Mouse (Mus musculus) hindbrain, embryonic 10.5 days (tissue): Measurements from ENCODE around the gene Rpn1. TPM values are rescaled to one million over a fixed set of nuclear protein-coding genes. Genes with fewer than 3 reads are reported as not detected.

Experiments used
- polyA plus RNA-seq: library from polyadenylated mRNA; unstranded; fragments of >200 nt; fragmentation: Nextera tagmentation; extraction: Ambion mirVana; gene quantifications from 2 replicates; pipeline ENCODE4 v1.2.1, GENCODE M21; 2016

Rpn1 gene
- polyA plus RNA-seq, 1 experiment from 2014 or later = 277 TPM

Other genes with a start within 250 kb of the Rpn1 start
- gene Gm45140, start 248.7 kb upstream of the Rpn1 start, polyA plus RNA-seq = 0.77 and 1.7 TPM in 2 replicates
- 50.7 and 68.0 TPM in 2 replicates for gene Isy1, start 245.7 kb upstream of the Rpn1 start, polyA plus RNA-seq
- gene Cnbp, start 233.4 kb upstream of the Rpn1 start, polyA plus RNA-seq = 1,080 and 1,309 TPM in 2 replicates
- gene Copg1, start 196.7 kb upstream of the Rpn1 start, polyA plus RNA-seq = 155 and 159 TPM in 2 replicates
- gene Hmces, start 170.5 kb upstream of the Rpn1 start, polyA plus RNA-seq = 49.7 and 57.0 TPM in 2 replicates
- gene H1fx, start 102.8 kb upstream of the Rpn1 start, polyA plus RNA-seq = 26.5 and 33.1 TPM in 2 replicates
- gene Rab7, start 39.2 kb upstream of the Rpn1 start, polyA plus RNA-seq = 208 and 238 TPM in 2 replicates
- gene Gata2, start 109.4 kb downstream of the Rpn1 start, polyA plus RNA-seq = 20.0 and 20.8 TPM in 2 replicates
- gene Dnajb8, start 137.8 kb downstream of the Rpn1 start, polyA plus RNA-seq = not detected in 2 replicates